Mouse (Mus musculus) heart, postnatal 25 days (tissue): ENCODE data around the gene Rfx5. TPM values are rescaled to one million over a fixed set of nuclear protein-coding genes. Genes with fewer than 3 reads are reported as not detected.
"Not testable (repeated sequence)": the region's sequence is repeated elsewhere in the genome, so short reads cannot be mapped to it uniquely, and the experiment has no call there.

Experiments
- DNase-seq: peaks from one replicate; pipeline ENCODE4 v3.0.0; 2022; ENCODE audit warnings: low spot score
- intact Hi-C: fragments of 180-260 bp; cut with DNase I; formaldehyde crosslinking; loops from one replicate; pipeline ENCODE4 v1.15.1; 2025
- total RNA-seq, 2 experiments: library from RNA; stranded (reverse); gene quantifications; 2 replicates each; pipeline ENCODE4 v1.2.3; 2021

The Rfx5 gene
- 1 to 10 TPM; 6.2 to 6.9 TPM for total RNA-seq

GRCm38 (mm10) chr3:94953764-94954616 is at the start of gene Rfx5:
Rfx5 (plus strand) TSS chr3:94954075.
- DNase-seq, result peak; percentile 89
- intact Hi-C loops, result loop anchor here (1.0 kb wide), 1 partner anchor 21 kb away; no protein-coding TSS in a partner anchor

DNA sequence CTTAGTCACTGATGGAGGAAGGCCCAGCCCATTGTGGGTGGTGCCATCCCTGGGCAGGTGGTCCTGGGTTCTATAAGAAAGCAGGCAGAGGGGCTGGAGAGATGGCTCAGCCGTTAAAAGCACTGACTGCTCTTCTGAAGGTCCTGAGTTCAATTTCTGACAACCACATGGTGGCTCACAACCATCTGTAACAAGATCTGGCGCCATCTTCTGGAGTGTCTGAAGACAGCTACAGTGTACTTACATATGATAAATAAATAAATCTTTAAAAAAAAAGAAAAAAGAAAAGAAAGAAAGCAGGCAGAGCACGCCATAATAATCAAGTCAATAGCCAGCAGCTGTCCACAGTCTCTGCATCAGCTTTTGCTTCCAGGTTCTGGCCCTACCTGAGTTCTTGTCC is 49.1 kb upstream of the Rfx5 start:
- intact Hi-C loops, result loop anchor here (5.0 kb wide), 1 partner anchor 92 kb away; no protein-coding TSS in a partner anchor
- DNase-seq, result not testable (repeated sequence)

- intact Hi-C loops, result no loop called here
- no peak for DNase-seq
Measured at GRCm38 (mm10) chr3:94906482-94906881, 47.4 kb upstream of the Rfx5 start.

GRCm38 (mm10) chr3:94911050-94911693 is 42.7 kb upstream of the Rfx5 start:
- intact Hi-C loops, result no loop called here
- DNase-seq, result no peak

GRCm38 (mm10) chr3:94913801-94914200 is 40.1 kb upstream of the Rfx5 start:
- no peak for DNase-seq
- intact Hi-C loops, result no loop called here

- intact Hi-C loops, result no loop called here
- DNase-seq, result no peak
Measured at GRCm38 (mm10) chr3:94915903-94916741, 37.8 kb upstream of the Rfx5 start.

DNA sequence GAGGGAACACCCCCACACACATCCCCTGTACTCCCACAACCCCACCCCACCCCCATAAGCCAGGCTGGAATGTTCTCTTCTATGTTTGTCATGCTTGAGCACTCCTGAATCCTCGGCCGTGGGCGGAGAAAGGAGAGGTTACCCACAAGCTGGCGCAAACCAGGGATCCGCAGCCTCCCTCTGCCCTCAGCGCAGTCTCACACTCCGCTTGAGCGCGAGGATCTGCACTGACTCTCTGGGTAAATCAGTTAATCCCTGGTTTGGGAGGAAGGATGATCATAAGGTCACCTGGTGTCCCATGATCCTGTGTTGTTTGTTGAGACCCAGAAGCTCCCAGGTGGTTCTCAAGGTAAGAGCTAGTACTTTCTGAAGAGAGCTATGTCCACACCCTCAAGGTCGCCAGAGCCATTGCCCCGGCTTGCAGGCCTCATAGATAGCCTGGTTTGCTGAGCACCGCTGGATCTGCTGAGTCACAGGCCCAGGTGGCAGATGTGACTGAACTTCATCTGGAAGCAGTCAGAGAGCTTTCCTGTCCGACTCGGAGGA is 36.0 kb upstream of the Rfx5 start:
- DNase-seq, result no peak
- intact Hi-C loops, result no loop called here

DNA sequence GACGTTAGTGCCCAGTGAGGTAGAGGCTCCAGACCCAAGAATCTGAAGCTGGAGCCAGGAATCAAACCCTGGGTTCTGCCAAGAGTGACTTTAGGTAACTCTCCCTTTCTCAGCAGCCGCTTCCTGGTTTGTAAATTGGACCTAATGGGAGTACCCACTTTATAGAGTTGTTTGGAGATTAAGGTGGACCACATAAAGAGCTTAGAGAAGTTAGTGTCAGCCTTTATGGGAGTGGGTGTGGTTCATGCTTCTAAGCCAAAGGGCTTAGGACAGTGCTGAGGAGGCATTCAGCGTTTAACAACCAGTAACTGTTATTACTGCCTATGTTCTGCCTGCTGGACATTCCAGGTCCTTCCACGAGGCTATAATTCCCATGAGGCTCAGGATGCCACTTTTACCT is 35.0 kb upstream of the Rfx5 start:
- intact Hi-C loops, result no loop called here
- DNase-seq, result no peak

DNA sequence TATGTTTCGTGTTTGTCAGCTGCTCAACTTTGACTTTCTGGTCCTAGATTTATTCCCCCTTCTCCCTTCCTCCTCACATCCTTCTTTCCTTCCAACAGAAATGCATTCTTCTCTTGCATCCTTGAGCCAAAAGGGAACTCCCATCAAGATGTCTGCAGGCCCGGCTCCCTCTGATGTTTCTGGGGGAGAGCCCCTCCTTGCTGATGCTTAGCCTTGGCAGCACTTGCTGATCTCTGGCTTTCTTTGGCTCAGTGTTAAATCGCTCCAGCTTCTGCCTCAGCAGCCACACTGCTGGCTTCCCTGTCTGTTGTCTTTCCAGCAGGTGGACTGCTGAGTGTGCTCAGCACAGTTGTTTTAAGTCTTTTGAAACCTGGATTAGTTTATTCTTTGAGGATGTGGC is 32.8 kb upstream of the Rfx5 start:
- no peak for DNase-seq
- intact Hi-C loops, result no loop called here

- intact Hi-C loops, result no loop called here
- DNase-seq, result no peak
Measured at GRCm38 (mm10) chr3:94922333-94922732, 31.5 kb upstream of the Rfx5 start.

GRCm38 (mm10) chr3:94924688-94925087 is 29.2 kb upstream of the Rfx5 start:
- intact Hi-C loops, result no loop called here
- no peak for DNase-seq

- intact Hi-C loops, DNase-seq: not testable (repeated sequence)
Measured at GRCm38 (mm10) chr3:94926301-94926736, 27.6 kb upstream of the Rfx5 start.

GRCm38 (mm10) chr3:94928979-94929378 is 24.9 kb upstream of the Rfx5 start:
- intact Hi-C loops, DNase-seq: not testable (repeated sequence)

- peak; percentile 18 for DNase-seq
- intact Hi-C loops, result not testable (repeated sequence)
Measured at GRCm38 (mm10) chr3:94930386-94931266, 23.2 kb upstream of the Rfx5 start.

- intact Hi-C loops, DNase-seq: not testable (repeated sequence)
Measured at GRCm38 (mm10) chr3:94931427-94932082, 22.3 kb upstream of the Rfx5 start.

- intact Hi-C loops, result not testable (repeated sequence)
Measured at GRCm38 (mm10) chr3:94932279-94932678, 21.6 kb upstream of the Rfx5 start.

DNA sequence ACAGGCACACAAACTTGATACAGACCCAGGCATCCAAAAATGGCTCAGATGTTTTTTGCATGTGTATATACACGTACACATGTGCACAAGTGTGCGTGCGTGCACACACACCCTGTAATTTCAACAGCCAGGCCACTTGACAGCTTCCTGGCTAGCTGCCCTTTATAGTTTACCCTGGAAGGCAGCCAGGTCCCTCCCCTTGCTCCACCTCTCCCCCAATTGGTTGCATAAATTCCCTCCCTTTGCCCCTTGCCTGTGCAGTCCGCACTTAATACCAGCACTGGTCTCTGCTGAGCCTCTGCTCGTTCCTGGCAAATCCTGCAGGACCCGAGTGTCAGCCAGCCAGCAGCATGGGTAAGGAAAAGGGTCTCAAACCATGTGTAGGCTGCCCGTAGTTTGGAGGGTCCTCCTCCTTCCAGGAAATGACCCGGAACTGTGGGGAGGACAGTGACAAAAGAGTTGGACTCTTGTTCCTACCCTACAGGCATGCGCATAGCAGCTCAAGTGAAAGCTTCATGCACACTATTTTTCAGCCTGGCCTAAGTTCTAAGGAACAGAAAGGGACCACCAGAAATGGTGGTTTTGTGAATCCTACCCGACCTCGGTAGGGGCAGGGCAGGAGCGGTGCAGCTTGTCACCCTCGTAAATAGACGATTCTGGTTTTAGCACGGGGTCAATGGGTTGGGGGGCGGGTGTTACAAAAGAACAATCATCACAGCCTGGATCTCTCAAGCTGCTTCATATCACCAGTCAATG is 20.9 kb upstream of the Rfx5 start, which contains the start of gene Selenbp1:
Selenbp1 (plus strand) TSS at position 248 of the 756 bp plus-strand sequence.
- intact Hi-C loops, result no loop called here
- peak; percentile 88 for DNase-seq

More at GRCm38 (mm10) chr3:94932279-94932678, 21.6 kb upstream of the Rfx5 start:
- not testable (repeated sequence) for DNase-seq

DNA sequence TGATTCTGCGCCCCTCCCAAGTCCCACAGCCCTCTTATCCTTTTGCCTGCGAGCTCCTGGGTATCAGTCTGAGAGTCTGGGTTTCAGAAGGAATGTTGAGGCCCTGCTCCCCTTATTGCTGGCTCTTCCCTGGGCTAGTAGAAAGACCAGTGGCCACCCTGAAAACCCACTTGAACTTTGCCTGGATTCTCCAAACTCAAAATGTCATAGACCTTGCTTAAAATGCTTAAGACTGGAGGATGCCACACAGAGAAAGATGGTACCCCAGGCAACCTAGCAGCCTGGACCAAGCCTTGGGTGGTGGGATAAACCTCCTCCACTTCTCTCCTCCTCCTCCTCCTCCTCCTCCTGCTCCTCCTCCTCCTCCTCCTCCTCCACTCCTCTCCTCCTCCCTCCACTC is 20.3 kb upstream of the Rfx5 start:
- DNase-seq, intact Hi-C loops: not testable (repeated sequence)
